Mouse (Mus musculus) G1E (cell line): ENCODE results near the gene Fam24a. TPM values are rescaled to one million over a fixed set of nuclear protein-coding genes. Genes with fewer than 3 reads are reported as not detected.

Source experiments
- ATAC-seq: 2 replicates; pipeline ENCODE4 v1.8.0; 2016; ENCODE audit warnings: mild to moderate bottlenecking; ENCODE audit not compliant: insufficient number of reproducible peaks, poor library complexity, low FRiP score, severe bottlenecking; ENCODE audit errors: extremely low read depth
- DNase-seq: peaks from one replicate; pipeline ENCODE4 v3.0.0; 2012; ENCODE audit warnings: low spot score
- H3K27me3 ChIP-seq: 2 replicates; pipeline ENCODE4 v1.6.1; 2012; ENCODE audit warnings: mild to moderate bottlenecking, low read length, inconsistent platforms; ENCODE audit not compliant: insufficient read depth
- H3K36me3 ChIP-seq: replicated peaks from 2 replicates; pipeline ENCODE3; 2012; ENCODE audit warnings: mild to moderate bottlenecking, inconsistent platforms
- H3K4me1 ChIP-seq: 2 replicates; pipeline ENCODE4 v1.6.1; 2012; ENCODE audit warnings: low read depth, low read length, inconsistent platforms, mixed read lengths; ENCODE audit not compliant: insufficient read depth
- H3K4me3 ChIP-seq: 2 replicates; pipeline ENCODE4 v1.5.1; 2012; ENCODE audit warnings: low read depth, mild to moderate bottlenecking, inconsistent platforms, low read length, moderate library complexity, mixed read lengths
- H3K9me3 ChIP-seq: replicated peaks from 2 replicates; pipeline ENCODE4 v1.6.1; 2012; ENCODE audit warnings: inconsistent platforms
- CTCF ChIP-seq: IDR thresholded peaks from 2 replicates; pipeline ENCODE4 v1.5.1; 2012; ENCODE audit warnings: low read depth, low read length, inconsistent platforms, mixed read lengths
- GATA1 ChIP-seq: IDR thresholded peaks from 2 replicates; pipeline ENCODE4 v1.6.1; 2012; ENCODE audit warnings: borderline replicate concordance, low read length, inconsistent platforms, mixed read lengths
- GATA2 ChIP-seq: IDR thresholded peaks from 2 replicates; pipeline ENCODE4 v1.6.1; 2012; ENCODE audit warnings: low read depth, low read length, inconsistent platforms, borderline replicate concordance
- POLR2AphosphoS5 ChIP-seq: IDR thresholded peaks from 2 replicates; pipeline ENCODE4 v1.6.1; 2012; ENCODE audit warnings: low read depth, low read length, inconsistent platforms; ENCODE audit not compliant: insufficient replicate concordance
- TAL1 ChIP-seq: conservative IDR thresholded peaks from 2 replicates; pipeline ENCODE4 v1.6.1; 2012; ENCODE audit warnings: low read depth, low read length, inconsistent platforms, mixed read lengths
- polyA plus RNA-seq: library from polyadenylated mRNA; stranded (reverse); fragments of >175 nt; gene quantifications from 2 replicates; pipeline ENCODE4 v1.2.3, GENCODE M21; 2012
- total RNA-seq, 2 experiments: library from RNA; stranded (forward) in 1 of 2; stranded (reverse) in 1 of 2; fragments of 200-1000 nt in 1 of 2; fragments of >200 nt in 1 of 2; fragmentation: Nextera tagmentation in 1 of 2; gene quantifications; 2 replicates each; pipeline ENCODE4 v1.2.3; 2014 to 2017

Fam24a gene
- total and polyA plus RNA-seq, 3 experiments = not detected

GRCm38 (mm10) chr7:131356105-131356504 lies 22.4 kb downstream of the Fam24a start:
- peaks cover 74% of the 10 kb centered on the region for H3K36me3 ChIP-seq
- no peak for ATAC-seq
- DNase-seq = no peak
- no peak for TF ChIP-seq GATA2
- no peak for TF ChIP-seq TAL1
- no peak for TF ChIP-seq CTCF
- TF ChIP-seq GATA1 = no peak
- no peak for TF ChIP-seq POLR2AphosphoS5
- no peaks in the 10 kb centered on the region for H3K9me3 ChIP-seq
- peaks cover 3% of the 10 kb centered on the region for H3K4me1 ChIP-seq
- H3K27me3 ChIP-seq = no peaks in the 10 kb centered on the region
- H3K4me3 ChIP-seq = no peak overlapping the region

GRCm38 (mm10) chr7:131362269-131362614 lies 28.6 kb downstream of the Fam24a start:
- Histone ChIP-seq H3K9me3 (no peaks in the 10 kb centered on the region), H3K4me1 (peaks cover 15% of the 10 kb centered on the region), H3K27me3 (peaks cover 4% of the 10 kb centered on the region; the same call in 1 of the 2 replicates), H3K4me3 (peak overlapping the region; percentile 97), H3K36me3 (peaks cover 28% of the 10 kb centered on the region)
- ATAC-seq (no peak), DNase-seq (peak; percentile 56)
- TF ChIP-seq TAL1 (no peak), GATA1 (no peak)

DNA sequence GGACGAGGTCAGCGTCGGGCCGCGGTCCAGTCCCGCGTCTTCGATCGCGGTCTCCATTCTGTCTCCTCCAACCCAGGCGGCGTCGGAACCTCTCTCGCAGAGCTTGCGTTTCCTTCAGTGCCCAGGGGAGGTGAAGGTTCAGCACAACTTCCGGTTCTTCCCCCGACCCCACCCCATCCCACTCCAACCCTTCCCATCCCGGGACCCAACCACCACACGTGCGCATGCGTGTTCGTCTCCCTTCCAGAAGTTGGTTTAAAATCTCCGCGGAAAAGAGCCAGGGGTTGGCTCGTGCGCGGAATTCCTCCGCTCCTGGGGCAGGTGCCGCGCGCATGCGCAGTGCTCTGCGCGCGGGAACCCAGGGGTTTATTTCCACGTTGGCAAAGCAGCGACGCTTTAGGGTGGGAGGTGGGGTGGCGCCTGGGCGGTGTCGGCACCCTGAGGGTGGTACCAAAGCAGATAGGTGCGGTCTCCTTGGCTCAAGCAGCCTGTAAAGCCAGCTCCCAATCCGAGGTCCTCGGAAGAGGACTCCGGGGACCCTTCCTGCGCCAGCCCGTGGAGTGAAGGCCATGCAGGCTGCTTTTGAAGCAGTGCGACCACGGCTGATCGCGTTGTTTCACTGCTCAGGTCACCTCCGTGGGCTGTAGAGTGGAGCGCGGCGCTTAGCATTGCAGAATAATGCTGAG lies 29.1 kb downstream of the Fam24a start, which contains the start of gene 2310057M21Rik:
2310057M21Rik (minus strand) TSS at position 145 of the 686 bp plus-strand sequence.
- peak within 1 kb of the TSS; percentile 97 for H3K4me3 ChIP-seq
- H3K4me1 ChIP-seq = peaks cover 15% of the 10 kb centered on the region
- TF ChIP-seq GATA2 (no peak), POLR2AphosphoS5 (no peak), GATA1 (no peak), CTCF (no peak), TAL1 (no peak)
- peak; percentile 95 for ATAC-seq
- DNase-seq = peak; percentile 88
- H3K27me3 ChIP-seq = peaks cover 8% of the 10 kb centered on the region; the same call in 1 of the 2 replicates
- H3K9me3 ChIP-seq = no peaks in the 10 kb centered on the region
- peaks cover 23% of the 10 kb centered on the region for H3K36me3 ChIP-seq

DNA sequence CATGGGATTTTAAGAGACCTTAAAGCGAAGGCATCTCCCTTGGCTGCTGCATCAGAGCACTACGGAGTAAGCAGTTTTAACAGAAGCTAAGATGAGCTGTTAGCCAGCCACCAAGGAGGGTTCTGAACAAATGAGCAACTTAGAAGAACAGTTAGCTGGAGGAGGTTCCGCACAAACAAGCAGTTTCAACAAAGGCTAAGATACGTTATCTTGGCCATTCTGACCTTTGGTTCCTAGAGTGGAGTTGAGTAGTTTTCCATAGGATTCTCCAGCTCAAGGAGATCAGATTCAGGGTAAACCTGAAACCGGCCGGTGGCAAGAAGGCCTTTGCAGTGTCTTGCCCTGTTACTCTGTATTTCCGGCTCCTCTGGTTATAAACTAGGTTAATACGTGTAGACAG lies 30.5 kb downstream of the Fam24a start:
- no peak for ATAC-seq
- peaks cover 12% of the 10 kb centered on the region; the same call in 1 of the 2 replicates for H3K27me3 ChIP-seq
- TF ChIP-seq GATA1 (no peak), POLR2AphosphoS5 (no peak), GATA2 (no peak), TAL1 (no peak), CTCF (no peak)
- peaks cover 10% of the 10 kb centered on the region for H3K36me3 ChIP-seq
- H3K4me1 ChIP-seq = peaks cover 15% of the 10 kb centered on the region
- H3K4me3 ChIP-seq = no peak overlapping the region
- no peak for DNase-seq
- H3K9me3 ChIP-seq = no peaks in the 10 kb centered on the region

DNA sequence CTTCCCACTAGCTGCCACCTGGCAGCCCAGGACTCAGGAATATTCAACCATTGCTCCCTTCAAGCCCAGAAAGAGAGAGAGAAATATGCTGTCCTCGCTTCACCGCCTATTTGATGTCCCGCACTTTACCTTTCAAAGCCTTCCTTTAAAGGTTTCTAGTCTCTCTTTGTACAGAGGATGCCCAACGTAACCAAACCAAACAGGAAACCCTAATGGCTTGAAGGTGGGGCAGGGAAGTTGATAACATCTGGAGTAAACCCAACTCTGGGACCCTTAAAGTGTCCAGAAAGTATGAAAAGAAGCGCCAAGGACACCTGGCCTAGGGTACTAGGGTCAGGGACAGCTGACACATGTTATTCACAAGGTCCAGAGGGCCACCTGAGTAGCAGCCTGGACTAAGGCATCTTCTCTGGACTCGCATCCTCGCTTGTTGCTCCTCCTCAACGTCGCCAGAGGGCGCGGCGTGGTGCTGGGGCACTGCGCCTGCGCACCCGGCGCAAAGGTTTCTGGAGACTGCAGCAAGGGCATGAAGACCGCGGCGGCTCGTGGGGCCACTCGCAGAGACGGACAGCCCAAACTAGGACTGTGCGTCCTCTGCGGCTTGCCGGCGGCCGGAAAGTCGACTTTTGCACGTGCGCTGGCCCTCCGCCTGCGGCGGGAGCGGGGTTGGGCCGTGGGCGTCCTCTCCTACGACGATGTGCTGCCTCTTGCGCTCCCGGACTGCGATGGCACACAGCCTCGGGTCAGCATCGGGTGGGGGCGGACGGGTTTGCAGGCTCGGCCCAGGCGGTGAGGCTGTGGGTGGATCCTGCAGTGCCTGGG lies 37.2 kb downstream of the Fam24a start, which contains the start of gene Pstk:
Pstk (plus strand) TSS at position 494 of the 822 bp plus-strand sequence.
- DNase-seq (peak; percentile 82), ATAC-seq (peak; percentile 80)
- Histone ChIP-seq H3K36me3 (peaks cover 20% of the 10 kb centered on the region), H3K9me3 (no peaks in the 10 kb centered on the region), H3K4me3 (peak within 1 kb of the TSS; percentile 91), H3K4me1 (peaks cover 23% of the 10 kb centered on the region), H3K27me3 (peaks cover 15% of the 10 kb centered on the region; the same call in 1 of the 2 replicates)
- TF ChIP-seq POLR2AphosphoS5 (no peak), CTCF (peak; percentile 69)

GRCm38 (mm10) chr7:131371470-131371860 lies 37.8 kb downstream of the Fam24a start:
- TF ChIP-seq CTCF (no peak), POLR2AphosphoS5 (no peak), TAL1 (no peak), GATA1 (no peak), GATA2 (no peak)
- no peak for DNase-seq
- peaks cover 20% of the 10 kb centered on the region for H3K36me3 ChIP-seq
- peaks cover 23% of the 10 kb centered on the region for H3K4me1 ChIP-seq
- no peaks in the 10 kb centered on the region for H3K9me3 ChIP-seq
- ATAC-seq = peak; percentile 16; the same call in 1 of the 2 replicates
- peaks cover 15% of the 10 kb centered on the region; the same call in 1 of the 2 replicates for H3K27me3 ChIP-seq
- H3K4me3 ChIP-seq = peak overlapping the region; percentile 91
